Mouse (Mus musculus) C2C12 (cell line): Measurements from ENCODE around the gene Trappc6a. TPM values are rescaled to one million over a fixed set of nuclear protein-coding genes. Genes with fewer than 3 reads are reported as not detected.

Experiments
- H3K27me3 ChIP-seq: one replicate; pipeline ENCODE4 v1.6.1; 2011; ENCODE audit not compliant: control insufficient read depth, insufficient read depth, insufficient read length
- H3K36me3 ChIP-seq: one replicate; pipeline ENCODE4 v1.6.1; 2011; ENCODE audit not compliant: control insufficient read depth, insufficient read depth
- H3K4me3 ChIP-seq: one replicate; pipeline ENCODE4 v1.5.1; 2011; ENCODE audit warnings: mild to moderate bottlenecking, control low read depth; ENCODE audit not compliant: poor library complexity, insufficient read depth, severe bottlenecking
- H3K79me2 ChIP-seq: one replicate; pipeline ENCODE4 v1.6.1; 2011; ENCODE audit not compliant: control insufficient read depth, insufficient read depth
- H3K79me3 ChIP-seq: one replicate; pipeline ENCODE4 v1.6.1; 2011; ENCODE audit warnings: low read depth, control low read depth
- H3ac ChIP-seq: one replicate; pipeline ENCODE3; 2011; ENCODE audit warnings: low read depth; ENCODE audit not compliant: control insufficient read depth, insufficient read length
- CEBPB ChIP-seq: IDR thresholded peaks from one replicate; pipeline ENCODE4 v1.6.1; 2011; ENCODE audit warnings: low read depth, mild to moderate bottlenecking, control low read depth, moderate library complexity
- CTCF ChIP-seq: IDR thresholded peaks from one replicate; pipeline ENCODE4 v1.5.1; 2011; ENCODE audit not compliant: control insufficient read depth, insufficient read depth, insufficient read length
- FOSL1 ChIP-seq: IDR thresholded peaks from one replicate; pipeline ENCODE4 v1.8.0; 2011; ENCODE audit warnings: mild to moderate bottlenecking, low read length; ENCODE audit not compliant: poor library complexity, insufficient read depth, severe bottlenecking
- MAX ChIP-seq: IDR thresholded peaks from one replicate; pipeline ENCODE4 v1.6.1; 2011; ENCODE audit warnings: mild to moderate bottlenecking, control low read depth
- MYOD1 ChIP-seq: IDR thresholded peaks from one replicate; pipeline ENCODE4 v1.6.1; 2011; ENCODE audit warnings: low read depth; ENCODE audit not compliant: control insufficient read depth, insufficient read length
- MYOG ChIP-seq: IDR thresholded peaks from one replicate; pipeline ENCODE4 v1.6.1; 2011; ENCODE audit not compliant: control insufficient read depth, insufficient read length; ENCODE audit errors: extremely low read depth
- USF1 ChIP-seq: IDR thresholded peaks from one replicate; pipeline ENCODE4 v1.6.1; 2011; ENCODE audit warnings: low read depth, mild to moderate bottlenecking, control low read depth, moderate library complexity
- polyA plus RNA-seq: library from polyadenylated mRNA; unstranded; fragments of >200 nt; fragmentation: generic; extraction: Trizol; gene quantifications from one replicate; pipeline ENCODE4 v1.2.1, GENCODE M21; 2012; ENCODE audit warnings: missing spikeins

Trappc6a gene
- polyA plus RNA-seq, 1 experiment: 23.2 TPM

DNA sequence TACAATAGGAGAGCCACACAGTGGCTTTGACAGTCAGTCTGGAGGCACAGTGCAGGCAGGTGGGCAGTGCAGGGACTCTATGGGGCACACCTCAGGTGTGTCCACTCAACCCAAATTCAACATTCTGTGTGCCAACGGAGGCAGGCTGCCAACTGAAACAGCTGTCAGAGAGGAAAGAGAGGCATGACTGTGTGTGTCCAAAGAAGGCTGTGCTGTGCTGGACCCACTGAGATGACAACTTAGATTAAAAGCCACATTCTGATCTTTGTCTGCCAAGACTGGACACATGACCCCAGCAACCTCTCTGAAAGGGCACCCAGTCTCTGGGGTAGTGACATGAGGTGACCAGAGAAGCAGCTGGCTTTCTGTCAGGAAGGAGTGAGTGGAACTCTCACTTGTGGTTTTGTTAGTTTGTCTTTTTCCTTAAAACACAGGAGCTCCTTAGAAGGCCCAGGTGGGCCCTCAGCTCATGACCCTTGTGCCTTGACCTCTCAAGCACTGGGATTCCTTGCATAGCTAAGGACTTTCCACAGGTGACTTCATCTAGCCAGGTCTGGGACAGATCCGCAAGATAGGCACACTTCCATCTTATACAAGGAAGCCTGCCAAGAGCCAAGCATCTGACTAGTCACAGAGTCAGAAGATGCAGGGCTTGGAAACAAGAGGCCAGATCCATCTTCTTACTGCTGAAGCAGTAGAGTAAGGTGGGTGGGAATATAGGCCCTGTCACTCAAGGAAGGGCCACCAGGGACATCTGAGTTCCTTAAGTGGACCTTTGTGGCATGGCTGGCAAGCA, 32.8 kb downstream of the Trappc6a start:
- H3K4me3 ChIP-seq: no peak overlapping the region
- H3K36me3 ChIP-seq: no peaks in the 10 kb centered on the region
- no peak for TF ChIP-seq MAX
- TF ChIP-seq MYOG: no peak
- no peak for TF ChIP-seq MYOD1
- TF ChIP-seq FOSL1: no peak
- H3ac ChIP-seq: no peak overlapping the region
- peaks cover 69% of the 10 kb centered on the region for H3K79me2 ChIP-seq
- no peaks in the 10 kb centered on the region for H3K27me3 ChIP-seq
- peaks cover 31% of the 10 kb centered on the region for H3K79me3 ChIP-seq

DNA sequence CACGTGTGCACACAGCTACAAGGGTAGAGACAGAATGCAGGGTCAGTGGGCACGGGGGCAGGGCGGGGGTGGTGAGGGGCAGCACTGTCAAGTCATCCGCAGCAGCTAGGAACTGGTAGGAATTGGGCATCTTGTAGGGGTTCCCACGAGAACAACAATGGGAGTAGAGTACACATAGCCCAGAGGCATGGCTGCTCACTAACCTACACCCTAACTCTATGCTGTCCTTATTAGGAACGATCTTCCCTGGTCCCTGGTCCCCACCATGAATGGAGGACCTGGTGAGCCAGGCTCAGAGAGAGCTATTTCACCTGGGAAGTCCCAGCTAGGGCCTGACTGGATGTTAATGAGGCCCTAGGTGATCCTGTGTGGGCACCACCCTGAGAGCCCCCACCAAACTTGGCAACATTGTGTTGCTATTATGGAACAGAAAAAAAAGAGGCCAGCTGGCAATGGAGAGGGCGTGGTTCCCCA, 33.5 kb downstream of the Trappc6a start:
- Histone ChIP-seq H3K27me3 (no peaks in the 10 kb centered on the region), H3K79me2 (peaks cover 76% of the 10 kb centered on the region), H3K79me3 (peaks cover 33% of the 10 kb centered on the region), H3ac (no peak overlapping the region), H3K36me3 (no peaks in the 10 kb centered on the region), H3K4me3 (no peak overlapping the region)
- no peak for TF ChIP-seq MYOG
- TF ChIP-seq MAX: no peak
- no peak for TF ChIP-seq CEBPB
- no peak for TF ChIP-seq FOSL1
- no peak for TF ChIP-seq CTCF

DNA sequence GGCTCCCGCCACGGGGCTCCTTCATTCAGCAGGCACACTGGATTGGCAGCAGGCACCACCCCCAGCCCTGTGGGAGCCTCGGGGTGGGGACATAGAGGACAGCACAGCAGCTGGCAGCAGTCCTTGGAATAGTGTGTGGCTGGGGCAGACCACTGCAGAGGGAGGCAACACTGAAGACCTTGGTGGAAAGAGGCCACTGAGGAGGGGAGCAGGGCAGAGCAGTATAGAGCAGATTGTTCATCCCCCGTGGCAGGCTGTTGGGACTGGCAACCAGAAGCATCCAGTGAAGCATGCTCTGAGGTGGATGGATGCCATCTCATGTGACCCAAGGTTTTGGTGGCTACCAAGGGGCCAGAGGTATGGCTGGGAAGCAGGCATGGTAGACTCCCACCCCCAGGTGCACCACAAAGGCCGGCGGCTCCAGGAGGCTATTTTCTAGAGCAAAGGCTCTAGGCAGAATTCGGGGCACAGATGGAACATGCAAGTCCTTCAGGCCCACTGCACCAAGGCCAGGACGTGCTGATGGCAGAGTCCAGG, 34.0 kb downstream of the Trappc6a start:
- no peaks in the 10 kb centered on the region for H3K36me3 ChIP-seq
- TF ChIP-seq MYOG: no peak
- TF ChIP-seq USF1: no peak
- TF ChIP-seq MAX: no peak
- H3K79me3 ChIP-seq: peaks cover 37% of the 10 kb centered on the region
- no peak overlapping the region for H3K4me3 ChIP-seq
- H3ac ChIP-seq: no peak overlapping the region
- H3K79me2 ChIP-seq: peaks cover 81% of the 10 kb centered on the region
- H3K27me3 ChIP-seq: no peaks in the 10 kb centered on the region

DNA sequence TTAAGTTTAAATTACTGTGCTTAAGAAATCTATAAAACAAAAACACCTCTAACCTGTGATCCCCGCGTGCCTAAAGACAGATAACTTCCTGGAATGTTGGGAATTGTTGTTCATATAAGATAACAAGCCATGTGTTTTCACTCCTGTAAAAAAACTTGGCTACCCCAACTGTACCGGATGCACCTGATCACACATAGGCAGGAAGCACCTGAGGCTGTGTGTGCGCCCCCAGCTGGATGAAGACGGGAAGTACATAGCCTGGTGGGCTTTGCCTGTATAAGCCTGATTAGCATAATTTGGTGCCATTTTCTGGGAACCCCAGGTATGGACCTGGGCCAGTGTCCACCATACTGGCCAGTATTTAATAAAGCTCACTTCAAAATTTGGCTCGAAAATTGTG, 35.4 kb downstream of the Trappc6a start:
- Histone ChIP-seq H3K27me3 (no peaks in the 10 kb centered on the region), H3K79me3 (peaks cover 39% of the 10 kb centered on the region), H3ac (no peak overlapping the region), H3K4me3 (no peak overlapping the region), H3K36me3 (no peaks in the 10 kb centered on the region), H3K79me2 (peaks cover 84% of the 10 kb centered on the region)
- no peak for TF ChIP-seq MAX
- no peak for TF ChIP-seq MYOD1
- no peak for TF ChIP-seq FOSL1
- TF ChIP-seq CTCF: no peak
- no peak for TF ChIP-seq USF1
- no peak for TF ChIP-seq CEBPB
- TF ChIP-seq MYOG: no peak

DNA sequence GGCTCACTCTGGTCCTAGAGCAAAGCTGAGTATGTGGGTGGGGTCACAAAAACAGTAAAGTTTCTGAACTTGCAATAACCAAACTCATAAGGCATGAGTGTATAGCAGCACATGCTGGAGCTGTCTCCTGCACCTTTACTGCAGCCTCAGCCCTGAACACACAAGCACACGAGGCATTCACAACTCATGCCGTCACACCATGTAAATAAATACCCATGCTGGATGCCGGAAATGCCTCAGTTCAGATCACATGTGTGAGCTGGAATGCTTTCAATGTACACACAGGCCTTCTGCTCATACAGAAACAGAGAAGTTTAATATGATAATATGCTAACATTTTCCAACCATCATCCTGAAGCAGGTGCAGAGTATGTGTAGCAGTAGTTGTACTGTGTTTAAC, 37.8 kb downstream of the Trappc6a start:
- Histone ChIP-seq H3K79me2 (peaks cover 88% of the 10 kb centered on the region), H3K36me3 (no peaks in the 10 kb centered on the region), H3K4me3 (no peak overlapping the region), H3ac (no peak overlapping the region), H3K27me3 (no peaks in the 10 kb centered on the region), H3K79me3 (peaks cover 45% of the 10 kb centered on the region)
- no peak for TF ChIP-seq MYOG
- TF ChIP-seq CEBPB: no peak
- no peak for TF ChIP-seq USF1
- TF ChIP-seq MYOD1: no peak
- no peak for TF ChIP-seq FOSL1
- no peak for TF ChIP-seq MAX
- TF ChIP-seq CTCF: no peak

DNA sequence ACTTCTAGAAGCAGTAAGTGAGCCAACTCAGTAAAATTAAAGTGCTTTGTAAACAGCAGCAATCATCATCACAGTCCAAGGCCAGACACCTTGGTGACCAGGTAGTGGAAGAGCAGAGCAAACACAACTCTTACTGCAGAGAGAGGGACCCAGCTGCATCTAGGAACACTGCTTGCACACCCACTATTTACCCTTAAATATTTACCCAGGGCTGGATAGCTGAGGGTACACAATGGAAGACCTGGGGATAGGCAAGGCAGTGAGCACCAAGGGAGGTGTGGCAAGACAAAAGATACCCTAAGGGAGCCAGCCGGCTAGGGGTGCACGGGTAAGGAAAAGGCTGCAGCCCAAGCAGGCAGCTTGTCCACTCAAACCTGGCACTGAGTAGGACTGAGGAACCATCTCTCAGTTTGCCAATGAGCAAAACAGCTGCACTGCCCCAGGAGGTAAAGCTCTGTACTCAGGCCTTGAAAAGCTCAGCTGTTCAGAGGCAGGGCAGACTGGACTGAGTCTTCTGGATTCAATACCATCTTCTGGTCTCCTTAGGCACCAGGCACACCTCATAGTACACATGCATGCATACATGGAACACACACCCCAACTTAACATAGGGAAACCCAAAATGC, 39.3 kb downstream of the Trappc6a start:
- Histone ChIP-seq H3K27me3 (no peaks in the 10 kb centered on the region), H3K4me3 (no peak overlapping the region), H3K79me3 (peaks cover 50% of the 10 kb centered on the region), H3K36me3 (no peaks in the 10 kb centered on the region), H3ac (no peak overlapping the region), H3K79me2 (peaks cover 89% of the 10 kb centered on the region)
- no peak for TF ChIP-seq MAX
- no peak for TF ChIP-seq MYOD1
- no peak for TF ChIP-seq CEBPB
- TF ChIP-seq MYOG: no peak
- TF ChIP-seq FOSL1: no peak
- TF ChIP-seq USF1: no peak
- TF ChIP-seq CTCF: no peak
